Mouse (Mus musculus): ENCODE measurements around the gene Dis3l2. TPM values are rescaled to one million over a fixed set of nuclear protein-coding genes. Genes with fewer than 3 reads are reported as not detected.

The Dis3l2 gene
- 13.7 and 13.9 TPM in 2 replicates for polyA plus RNA-seq (2012; rRNA removed)

GRCm38 (mm10) chr1:86703300-86703964 lies at the start of gene Dis3l2:
Dis3l2 (plus strand) TSS chr1:86703808.
- no peak for DNase-seq (ENCODE audit: low read depth)

GRCm38 (mm10) chr1:86657071-86657470 lies 46.5 kb upstream of the Dis3l2 start:
- no peak for DNase-seq (ENCODE audit: low read depth)

- DNase-seq (ENCODE audit: low read depth), result no peak
Observed at GRCm38 (mm10) chr1:86665091-86665490, 38.5 kb upstream of the Dis3l2 start.

- DNase-seq (ENCODE audit: low read depth), result no peak
Observed at GRCm38 (mm10) chr1:86669552-86670273, 33.9 kb upstream of the Dis3l2 start.

- no peak for DNase-seq (ENCODE audit: low read depth)
Observed at GRCm38 (mm10) chr1:86670279-86671038, 33.1 kb upstream of the Dis3l2 start, which contains the start of gene Nppc. Nppc (minus strand) TSS chr1:86670571.

GRCm38 (mm10) chr1:86674385-86674784 lies 29.2 kb upstream of the Dis3l2 start:
- no peak for DNase-seq (ENCODE audit: low read depth)

GRCm38 (mm10) chr1:86675126-86675525 lies 28.5 kb upstream of the Dis3l2 start:
- DNase-seq (ENCODE audit: low read depth), result no peak

GRCm38 (mm10) chr1:86677624-86678023 lies 26.0 kb upstream of the Dis3l2 start:
- DNase-seq (ENCODE audit: low read depth), result no peak

- no peak for DNase-seq (ENCODE audit: low read depth)
Observed at GRCm38 (mm10) chr1:86678667-86679066, 24.9 kb upstream of the Dis3l2 start.

GRCm38 (mm10) chr1:86687236-86687635 lies 16.4 kb upstream of the Dis3l2 start:
- no peak for DNase-seq (ENCODE audit: low read depth)

- no peak for DNase-seq (ENCODE audit: low read depth)
Observed at GRCm38 (mm10) chr1:86691027-86691426, 12.6 kb upstream of the Dis3l2 start.

GRCm38 (mm10) chr1:86696948-86697347 lies 6.7 kb upstream of the Dis3l2 start:
- no peak for DNase-seq (ENCODE audit: low read depth)

GRCm38 (mm10) chr1:86698721-86699120 lies 4.9 kb upstream of the Dis3l2 start:
- DNase-seq (ENCODE audit: low read depth), result no peak

GRCm38 (mm10) chr1:86699346-86700136 lies 4.1 kb upstream of the Dis3l2 start:
- DNase-seq (ENCODE audit: low read depth), result no peak

- DNase-seq (ENCODE audit: low read depth), result no peak
Observed at GRCm38 (mm10) chr1:86700367-86700766, 3.2 kb upstream of the Dis3l2 start.

- DNase-seq (ENCODE audit: low read depth), result no peak
Observed at GRCm38 (mm10) chr1:86703965-86704326, 338 bp downstream of the Dis3l2 start.

GRCm38 (mm10) chr1:86705461-86705860 lies 1.9 kb downstream of the Dis3l2 start:
- no peak for DNase-seq (ENCODE audit: low read depth)

- no peak for DNase-seq (ENCODE audit: low read depth)
Observed at GRCm38 (mm10) chr1:86709546-86709945, 5.9 kb downstream of the Dis3l2 start.

GRCm38 (mm10) chr1:86712045-86712444 lies 8.4 kb downstream of the Dis3l2 start:
- DNase-seq (ENCODE audit: low read depth), result peak; percentile 64

GRCm38 (mm10) chr1:86713054-86713453 lies 9.4 kb downstream of the Dis3l2 start:
- no peak for DNase-seq (ENCODE audit: low read depth)

GRCm38 (mm10) chr1:86718190-86718589 lies 14.6 kb downstream of the Dis3l2 start:
- DNase-seq (ENCODE audit: low read depth), result no peak

- DNase-seq (ENCODE audit: low read depth), result no peak
Observed at GRCm38 (mm10) chr1:86719391-86719790, 15.8 kb downstream of the Dis3l2 start.
